Mouse (Mus musculus): ENCODE results near the gene Pole. TPM values are rescaled to one million over a fixed set of nuclear protein-coding genes. Genes with fewer than 3 reads are reported as not detected.

Gene Pole
- polyA plus RNA-seq (2015; fragmentation: Nextera tagmentation; extraction: Ambion mirVana) = 14.3 and 16.3 TPM in 2 replicates

DNA sequence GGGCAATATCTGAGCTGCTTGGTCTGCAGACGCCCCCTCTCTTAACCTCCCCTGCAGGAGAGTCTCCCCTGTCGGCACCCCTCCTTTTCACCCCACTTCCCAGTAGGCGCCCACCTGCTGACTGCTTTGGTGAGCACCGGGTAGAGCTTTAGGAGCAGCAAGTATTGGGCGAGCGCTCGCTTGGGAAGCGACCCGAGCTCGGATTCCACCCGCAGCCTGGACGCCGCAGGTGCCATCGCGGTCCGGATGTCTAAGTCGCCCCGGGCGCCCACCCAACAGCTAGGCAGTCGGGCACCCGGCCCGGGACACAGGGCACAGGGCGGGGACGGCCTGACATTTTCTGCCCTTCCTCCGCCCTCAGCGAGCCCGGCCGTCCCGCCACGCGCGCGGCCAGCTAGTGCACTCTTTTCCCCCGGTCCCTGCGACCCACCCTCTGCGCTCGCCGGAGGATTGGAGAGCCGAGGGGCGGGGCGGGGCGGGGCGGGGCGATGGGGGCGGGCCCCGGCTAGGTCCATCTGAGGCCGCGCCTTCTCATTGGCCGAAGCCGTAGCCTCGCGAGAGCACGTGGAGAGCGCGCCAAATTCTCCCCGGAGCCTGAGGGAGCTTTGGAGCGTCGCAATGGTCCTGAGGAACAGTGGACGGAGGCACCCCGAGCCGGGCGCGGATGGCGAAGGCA is at the start of gene Pole, which contains the start of gene Pxmp2:
TSS of gene Pole (plus strand) at position 537 of the 676 bp plus-strand sequence.
TSS of gene Pxmp2 (minus strand) at position 417 of the 676 bp plus-strand sequence.
- ATAC-seq (replicated peaks) = peak; percentile 98
- WGBS = 0% methylated on average over 64 of the region's 64 CpGs
- peaks cover 2% of the 10 kb centered on the region; the same call in 1 of the 2 replicates for H3K36me3 ChIP-seq

DNA sequence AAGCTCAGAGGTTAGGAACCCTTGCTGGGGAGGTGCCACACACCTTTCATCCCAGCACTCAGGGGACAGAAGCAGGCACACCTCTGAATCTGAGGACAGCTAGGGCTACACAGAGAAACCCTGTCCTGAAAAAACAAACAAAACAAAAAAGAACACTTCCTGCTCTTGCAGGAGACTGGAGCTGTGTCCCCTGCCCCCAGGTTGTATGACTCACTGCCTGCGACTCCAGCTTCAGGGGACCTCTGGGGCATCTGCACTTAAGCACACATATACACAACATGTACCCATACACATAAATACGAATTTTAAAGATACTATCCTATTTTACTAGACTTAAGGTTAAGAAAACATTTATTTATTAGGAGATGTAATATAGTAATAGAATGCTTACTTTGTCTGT is 42.0 kb upstream of the Pole start:
- H3K9me3 ChIP-seq = no peaks in the 10 kb centered on the region
- H3K4me2 ChIP-seq (replicated peaks) = no peak overlapping the region
- H3K27ac ChIP-seq (replicated peaks) = no peak overlapping the region
- 88% methylated on average over 2 of the region's 2 CpGs for WGBS
- no peak for ATAC-seq (replicated peaks)
- H3K36me3 ChIP-seq = peaks cover 87% of the 10 kb centered on the region
- no peak overlapping the region for H3K4me3 ChIP-seq
- H3K9ac ChIP-seq (replicated peaks) = no peak overlapping the region
- H3K27me3 ChIP-seq = no peaks in the 10 kb centered on the region
- no peaks in the 10 kb centered on the region for H3K4me1 ChIP-seq

More for the DNA sequence above, at the start of gene Pole, which contains the start of gene Pxmp2:
- Histone ChIP-seq H3K4me1 (peaks cover 19% of the 10 kb centered on the region), H3K27me3 (0 out of 2 replicates have a peak, but pooled peaks cover 5% of the 10 kb centered on the region), H3K4me3 (peak within 1 kb of the TSS; percentile 85), H3K9ac (replicated peaks) (peak within 1 kb of the TSS; percentile 73), H3K4me2 (replicated peaks) (peak within 1 kb of the TSS; percentile 84), H3K27ac (replicated peaks) (0 out of 2 replicates have a peak within 1 kb of the TSS, but pooled peaks have one; percentile 27), H3K9me3 (no peaks in the 10 kb centered on the region)

DNA sequence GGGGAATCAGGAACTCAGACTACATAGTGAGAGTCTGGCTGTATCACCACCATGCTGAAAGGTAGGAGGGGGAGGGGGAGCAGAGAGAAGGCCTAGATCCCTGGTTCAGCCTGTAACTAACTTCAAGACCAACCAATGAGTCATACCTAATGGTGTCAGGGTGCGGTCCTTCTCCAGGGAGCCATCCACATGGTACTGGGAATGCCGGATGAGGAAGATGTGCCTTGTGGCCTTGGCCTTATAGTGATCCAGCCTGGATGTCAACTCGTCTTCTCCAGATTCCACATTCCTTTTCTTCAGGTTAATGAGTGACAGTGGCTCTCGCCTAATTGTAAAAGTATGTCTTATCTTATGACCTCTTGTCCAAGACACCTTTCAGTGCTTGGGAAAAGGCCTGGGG is 19.2 kb upstream of the Pole start:
- 94% methylated on average over 4 of the region's 4 CpGs for WGBS
- ATAC-seq (replicated peaks) = no peak

DNA sequence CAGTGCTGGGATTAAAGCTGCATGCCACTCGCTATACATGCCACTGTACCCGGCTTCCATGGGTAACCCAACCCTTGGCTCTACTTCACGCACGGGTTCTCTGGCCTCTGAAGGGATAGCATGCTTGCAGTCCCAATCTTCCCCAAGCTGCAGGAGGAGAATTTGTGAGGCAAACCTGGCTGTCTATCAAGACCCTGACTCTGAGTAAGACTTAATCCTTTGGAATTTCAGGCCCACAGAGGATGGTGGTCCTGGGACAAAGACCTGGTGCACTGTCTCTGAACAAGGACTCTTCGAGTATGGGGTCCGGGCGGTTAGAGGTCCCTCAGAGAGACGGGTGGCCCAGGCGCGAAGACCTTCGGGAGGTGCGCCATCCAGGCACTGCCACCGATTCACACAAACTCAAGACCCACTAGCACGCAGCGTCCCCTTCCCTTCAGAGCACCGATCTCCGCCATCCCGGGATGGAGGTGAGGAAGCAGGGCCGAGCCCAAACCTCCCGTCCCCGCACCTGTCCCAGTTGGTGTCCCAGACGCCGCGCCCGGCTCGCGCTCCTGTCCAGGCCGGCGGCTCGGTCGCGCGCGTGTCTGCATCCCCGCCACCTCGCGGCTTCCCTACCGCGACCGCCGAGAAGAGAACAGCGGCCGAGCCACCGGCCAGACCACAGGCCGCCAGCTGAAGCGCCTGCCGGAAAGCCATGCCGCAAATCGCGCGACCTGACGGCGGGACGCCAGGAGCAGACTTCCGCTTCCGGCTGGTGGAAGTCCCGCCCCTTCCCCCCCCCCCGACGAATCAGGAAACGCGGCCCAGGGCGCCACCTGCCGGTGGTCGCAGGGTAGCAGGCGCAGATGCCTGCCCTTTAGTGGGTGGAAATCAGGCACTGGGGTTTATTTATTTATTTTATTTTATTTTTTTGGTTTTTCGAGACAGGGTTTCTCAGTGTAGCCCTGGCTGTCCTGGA is 16.7 kb upstream of the Pole start, which contains the start of gene Pgam5:
TSS of gene Pgam5 (minus strand) at position 773 of the 961 bp plus-strand sequence.
- peak; percentile 88 for ATAC-seq (replicated peaks)
- Histone ChIP-seq H3K27ac (replicated peaks) (peak within 1 kb of the TSS; percentile 64), H3K27me3 (no peaks in the 10 kb centered on the region), H3K36me3 (peaks cover 25% of the 10 kb centered on the region), H3K9me3 (no peaks in the 10 kb centered on the region), H3K9ac (replicated peaks) (peak within 1 kb of the TSS; percentile 94), H3K4me3 (peak within 1 kb of the TSS; percentile 99), H3K4me2 (replicated peaks) (peak within 1 kb of the TSS; percentile 95), H3K4me1 (peaks cover 10% of the 10 kb centered on the region)
- WGBS = 1% methylated on average over 66 of the region's 66 CpGs

More for the DNA sequence above, 19.2 kb upstream of the Pole start:
- no peak overlapping the region for H3K27ac ChIP-seq (replicated peaks)
- H3K4me1 ChIP-seq = peaks cover 10% of the 10 kb centered on the region
- H3K27me3 ChIP-seq = no peaks in the 10 kb centered on the region
- peaks cover 30% of the 10 kb centered on the region for H3K36me3 ChIP-seq
- H3K4me3 ChIP-seq = no peak overlapping the region
- H3K9ac ChIP-seq (replicated peaks) = no peak overlapping the region
- H3K9me3 ChIP-seq = no peaks in the 10 kb centered on the region
- no peak overlapping the region for H3K4me2 ChIP-seq (replicated peaks)

DNA sequence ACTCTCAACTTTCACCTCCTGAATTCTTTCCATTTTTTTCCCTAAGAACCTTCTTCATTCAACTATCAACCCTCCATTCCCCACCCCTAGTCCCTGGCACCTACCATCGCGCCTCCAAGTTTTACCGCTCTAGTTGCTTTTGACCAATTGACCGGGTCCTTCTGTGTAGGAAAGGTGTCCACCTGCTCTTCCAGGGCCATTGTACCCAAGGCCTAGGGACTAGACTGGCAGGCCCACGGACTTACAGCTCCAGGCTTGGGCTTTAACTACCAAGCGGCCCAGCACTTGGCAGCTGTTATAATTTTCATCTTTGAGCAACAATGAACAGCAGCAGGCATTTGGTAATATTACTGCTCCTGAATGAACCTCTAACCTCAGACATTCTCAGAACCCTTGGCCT is 15.9 kb upstream of the Pole start:
- H3K4me2 ChIP-seq (replicated peaks) = no peak overlapping the region
- peak; percentile 27 for ATAC-seq (replicated peaks)
- no peaks in the 10 kb centered on the region for H3K27me3 ChIP-seq
- H3K9me3 ChIP-seq = no peaks in the 10 kb centered on the region
- H3K36me3 ChIP-seq = peaks cover 17% of the 10 kb centered on the region
- H3K9ac ChIP-seq (replicated peaks) = no peak overlapping the region
- peaks cover 10% of the 10 kb centered on the region for H3K4me1 ChIP-seq
- H3K4me3 ChIP-seq = no peak overlapping the region
- WGBS = 92% methylated on average over 6 of the region's 6 CpGs
- H3K27ac ChIP-seq (replicated peaks) = no peak overlapping the region

DNA sequence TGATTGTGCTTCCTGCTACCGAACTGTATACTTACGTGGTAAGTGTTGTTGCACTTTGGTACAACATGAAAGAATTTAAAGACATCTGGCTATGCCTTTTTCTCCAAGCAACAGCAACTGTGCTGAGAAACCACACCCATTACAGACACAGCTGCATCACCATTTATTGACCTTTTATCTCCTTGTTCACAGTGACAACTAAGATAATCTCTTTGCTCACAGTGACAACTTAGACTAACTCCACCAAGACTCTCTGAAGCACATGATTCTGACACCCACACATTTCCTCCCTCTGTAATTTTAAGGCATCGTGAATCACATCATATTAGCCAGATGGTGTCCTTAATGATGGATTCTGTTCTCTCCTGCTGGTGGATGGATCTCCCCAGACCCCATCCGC is 12.0 kb upstream of the Pole start:
- Histone ChIP-seq H3K4me1 (peaks cover 1% of the 10 kb centered on the region), H3K4me2 (replicated peaks) (no peak overlapping the region), H3K9ac (replicated peaks) (no peak overlapping the region), H3K4me3 (no peak overlapping the region), H3K9me3 (no peaks in the 10 kb centered on the region), H3K36me3 (no peaks in the 10 kb centered on the region), H3K27ac (replicated peaks) (no peak overlapping the region), H3K27me3 (no peaks in the 10 kb centered on the region)
- no peak for ATAC-seq (replicated peaks)
- WGBS = 79% methylated on average over 4 of the region's 4 CpGs

DNA sequence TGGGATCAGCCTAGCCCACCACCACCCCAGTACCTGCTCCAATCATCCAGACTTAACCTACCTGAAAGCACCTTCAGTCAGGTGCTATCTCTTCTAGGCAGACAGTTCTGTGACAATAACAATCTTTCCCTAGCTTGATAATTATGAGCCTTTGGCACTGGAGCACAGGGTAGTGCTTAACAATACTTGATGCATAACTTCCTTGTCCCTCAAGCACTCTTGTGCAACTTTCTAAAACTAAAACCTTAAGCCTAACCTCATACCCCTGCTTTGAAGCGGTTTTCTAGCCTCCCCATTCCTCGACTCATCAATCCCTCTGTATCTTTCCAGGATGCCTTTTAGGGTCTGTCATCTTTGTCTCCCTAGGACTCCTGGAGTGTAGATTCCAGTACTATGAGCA is 11.3 kb upstream of the Pole start:
- no peak overlapping the region for H3K4me2 ChIP-seq (replicated peaks)
- H3K27me3 ChIP-seq = no peaks in the 10 kb centered on the region
- H3K27ac ChIP-seq (replicated peaks) = no peak overlapping the region
- H3K9me3 ChIP-seq = no peaks in the 10 kb centered on the region
- no peak for ATAC-seq (replicated peaks)
- 71% methylated on average over 2 of the region's 2 CpGs for WGBS
- H3K9ac ChIP-seq (replicated peaks) = no peak overlapping the region
- H3K4me1 ChIP-seq = no peaks in the 10 kb centered on the region
- H3K36me3 ChIP-seq = no peaks in the 10 kb centered on the region
- H3K4me3 ChIP-seq = no peak overlapping the region

DNA sequence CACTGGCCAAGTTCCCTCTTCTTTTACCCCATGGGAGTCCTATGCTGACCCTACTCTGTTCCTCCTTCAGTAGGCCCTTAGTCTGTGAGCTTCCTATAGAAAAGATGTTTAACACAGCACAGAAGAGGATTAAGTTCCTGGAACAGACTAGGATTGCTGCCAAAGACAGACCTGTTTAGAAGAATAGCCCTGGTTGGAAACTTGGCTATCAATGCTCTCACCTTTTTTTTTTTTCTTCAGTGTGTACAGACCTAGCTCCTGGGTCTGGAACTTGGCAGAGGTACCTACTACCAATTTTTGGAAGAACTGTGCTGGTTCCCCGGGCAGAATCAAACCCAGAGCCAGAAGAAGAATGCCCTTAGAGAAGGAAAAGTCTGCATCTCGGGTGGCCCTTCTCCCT is 9.7 kb upstream of the Pole start:
- WGBS = 78% methylated on average over 2 of the region's 2 CpGs
- no peaks in the 10 kb centered on the region for H3K4me1 ChIP-seq
- H3K27me3 ChIP-seq = no peaks in the 10 kb centered on the region
- H3K4me2 ChIP-seq (replicated peaks) = no peak overlapping the region
- no peaks in the 10 kb centered on the region for H3K36me3 ChIP-seq
- no peaks in the 10 kb centered on the region for H3K9me3 ChIP-seq
- ATAC-seq (replicated peaks) = no peak
- H3K9ac ChIP-seq (replicated peaks) = no peak overlapping the region
- no peak overlapping the region for H3K27ac ChIP-seq (replicated peaks)
- H3K4me3 ChIP-seq = no peak overlapping the region

DNA sequence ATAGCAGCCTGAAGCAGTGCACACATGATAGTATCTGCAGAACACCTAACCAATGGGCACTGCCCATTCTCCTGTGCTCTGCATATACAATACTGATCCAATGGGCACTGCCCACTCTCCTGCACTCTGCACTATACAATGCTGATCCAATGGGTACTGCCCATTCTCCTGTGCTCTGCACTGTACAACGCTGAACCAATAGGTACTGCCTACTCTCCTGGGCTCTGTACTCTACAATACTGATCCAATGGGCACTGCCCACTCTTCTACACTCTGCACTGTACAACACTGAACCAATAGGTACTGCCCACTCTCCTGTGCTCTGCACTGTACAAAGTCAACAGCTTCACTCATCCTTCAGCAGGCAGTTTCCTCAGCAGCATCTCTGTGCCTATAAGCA is 9.2 kb upstream of the Pole start:
- ATAC-seq (replicated peaks) = peak; percentile 46; the same call in 1 of the 2 replicates
- Histone ChIP-seq H3K27me3 (no peaks in the 10 kb centered on the region), H3K9ac (replicated peaks) (no peak overlapping the region), H3K4me3 (no peak overlapping the region), H3K9me3 (no peaks in the 10 kb centered on the region), H3K4me2 (replicated peaks) (no peak overlapping the region), H3K4me1 (no peaks in the 10 kb centered on the region), H3K36me3 (no peaks in the 10 kb centered on the region), H3K27ac (replicated peaks) (no peak overlapping the region)
- 91% methylated on average over 1 of the region's 1 CpGs for WGBS

DNA sequence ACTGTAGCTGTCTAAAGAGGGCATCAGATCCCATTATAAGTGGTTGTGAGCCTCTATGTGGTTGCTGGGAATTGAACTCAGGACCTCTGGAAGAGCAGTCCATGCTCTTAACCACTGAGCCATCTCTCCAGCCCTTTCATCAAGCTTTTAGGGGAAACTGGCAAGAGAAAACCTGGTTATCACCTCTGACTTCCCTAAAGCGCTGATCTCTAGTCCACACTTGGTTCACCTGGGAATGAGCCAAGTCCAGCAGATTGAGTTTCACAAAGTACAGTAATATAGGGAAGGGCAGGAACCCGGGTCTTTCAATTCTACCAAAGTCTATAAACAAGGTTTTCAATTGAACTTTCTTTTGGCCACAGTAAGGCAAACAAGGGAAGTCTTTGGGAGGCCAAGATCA is 4.1 kb upstream of the Pole start:
- Histone ChIP-seq H3K27me3 (0 out of 2 replicates have a peak, but pooled peaks cover 5% of the 10 kb centered on the region), H3K4me3 (no peak overlapping the region), H3K36me3 (no peaks in the 10 kb centered on the region), H3K9ac (replicated peaks) (no peak overlapping the region), H3K4me1 (peaks cover 14% of the 10 kb centered on the region), H3K4me2 (replicated peaks) (no peak overlapping the region), H3K9me3 (no peaks in the 10 kb centered on the region), H3K27ac (replicated peaks) (no peak overlapping the region)
- no peak for ATAC-seq (replicated peaks)
- 85% methylated on average over 2 of the region's 2 CpGs for WGBS

DNA sequence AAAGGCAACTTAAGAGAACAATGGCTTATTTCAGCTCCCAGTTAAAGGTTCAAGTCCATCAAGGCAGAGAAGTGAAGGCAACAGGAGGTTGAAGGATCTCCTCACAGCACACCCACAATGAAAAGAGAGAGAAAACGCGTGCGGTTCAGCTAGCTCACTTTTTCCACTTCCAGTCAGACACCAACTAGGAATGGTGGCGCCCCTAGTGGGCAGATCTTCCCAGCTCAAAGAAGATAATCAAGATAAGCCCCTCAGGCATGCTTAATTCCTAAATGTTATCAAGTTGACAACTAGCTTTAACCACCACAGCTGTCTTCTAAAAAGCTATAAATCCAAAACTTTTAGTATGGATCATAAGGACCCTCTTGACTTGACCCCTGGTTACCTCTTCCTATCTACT is 1.6 kb upstream of the Pole start:
- Histone ChIP-seq H3K9me3 (no peaks in the 10 kb centered on the region), H3K27me3 (0 out of 2 replicates have a peak, but pooled peaks cover 5% of the 10 kb centered on the region), H3K36me3 (no peaks in the 10 kb centered on the region), H3K9ac (replicated peaks) (no peak overlapping the region), H3K27ac (replicated peaks) (no peak overlapping the region), H3K4me3 (no peak overlapping the region), H3K4me2 (replicated peaks) (no peak overlapping the region), H3K4me1 (peaks cover 19% of the 10 kb centered on the region)
- ATAC-seq (replicated peaks) = no peak
- WGBS = 10% methylated on average over 4 of the region's 4 CpGs

DNA sequence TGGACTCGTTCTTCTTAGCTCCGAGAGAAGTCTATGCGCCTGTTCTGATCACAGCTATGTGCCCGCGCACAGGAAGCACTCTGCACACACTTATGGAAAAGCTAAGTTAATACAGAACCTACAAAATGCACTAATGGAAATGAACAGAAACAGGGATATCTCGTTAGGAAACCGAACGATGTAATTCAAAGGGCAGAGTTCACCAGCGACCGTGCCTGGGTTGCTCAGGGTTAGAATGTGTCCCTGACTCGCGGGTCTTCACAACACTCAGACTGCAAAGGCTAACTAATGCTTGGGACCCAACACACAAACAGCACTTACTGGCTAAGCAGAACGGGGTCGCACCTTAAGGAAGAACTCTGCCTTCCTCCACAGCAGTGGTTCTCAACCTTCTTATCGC is 950 bp upstream of the Pole start:
- Histone ChIP-seq H3K4me1 (peaks cover 19% of the 10 kb centered on the region), H3K27me3 (0 out of 2 replicates have a peak, but pooled peaks cover 5% of the 10 kb centered on the region), H3K27ac (replicated peaks) (no peak overlapping the region), H3K9me3 (no peaks in the 10 kb centered on the region), H3K4me2 (replicated peaks) (peak overlapping the region; percentile 84), H3K4me3 (peak overlapping the region; percentile 85), H3K36me3 (no peaks in the 10 kb centered on the region), H3K9ac (replicated peaks) (peak overlapping the region; percentile 73)
- WGBS = 11% methylated on average over 15 of the region's 15 CpGs
- no peak for ATAC-seq (replicated peaks)
